Mouse (Mus musculus) hindbrain, embryonic 13.5 days (tissue): Measurements from ENCODE around the gene Ccdc170. TPM values are rescaled to one million over a fixed set of nuclear protein-coding genes. Genes with fewer than 3 reads are reported as not detected.

Source experiments
- ATAC-seq: fragments of 200-750 bp; cut with Nextera tagmentation; 2 replicates; pipeline ENCODE4 v1.8.0; 2017; ENCODE audit warnings: moderate TSS enrichment; ENCODE audit not compliant: low FRiP score
- H3K27ac ChIP-seq: fragments of 300-500 bp; sonication (generic); 2 replicates; pipeline ENCODE4 v1.5.1; 2015; ENCODE audit warnings: inconsistent platforms, mild to moderate bottlenecking, moderate library complexity
- H3K27me3 ChIP-seq: fragments of 300-500 bp; sonication (generic); 2 replicates; pipeline ENCODE4 v1.6.1; 2015; ENCODE audit warnings: mild to moderate bottlenecking, inconsistent platforms
- H3K36me3 ChIP-seq: fragments of 300-500 bp; sonication (generic); 2 replicates; pipeline ENCODE4 v1.6.1; 2015; ENCODE audit warnings: mild to moderate bottlenecking, inconsistent platforms
- H3K4me1 ChIP-seq: fragments of 300-500 bp; sonication (generic); replicated peaks from 2 replicates; pipeline ENCODE4 v1.6.1; 2015; ENCODE audit warnings: inconsistent platforms
- H3K4me2 ChIP-seq: fragments of 300-500 bp; sonication (generic); 2 replicates; pipeline ENCODE4 v1.6.1; 2015; ENCODE audit warnings: inconsistent platforms, mild to moderate bottlenecking, moderate library complexity
- H3K4me3 ChIP-seq: fragments of 300-500 bp; sonication (generic); 2 replicates; pipeline ENCODE4 v1.5.1; 2015; ENCODE audit warnings: mild to moderate bottlenecking, inconsistent platforms
- H3K9ac ChIP-seq: fragments of 300-500 bp; sonication (generic); 2 replicates; pipeline ENCODE4 v1.6.1; 2015; ENCODE audit warnings: mild to moderate bottlenecking, inconsistent platforms
- H3K9me3 ChIP-seq: fragments of 300-500 bp; sonication (generic); 2 replicates; pipeline ENCODE4 v1.6.1; 2016; ENCODE audit warnings: inconsistent platforms
- WGBS: fragments of 180-500 bp; shearing (Covaris S2); methylation state at CpG from one replicate; pipeline ENCODE4 v1.1.7; 2015; 5-methylcytosine and 5-hydroxymethylcytosine counted together
- polyA plus RNA-seq: library from polyadenylated mRNA; unstranded; fragments of >200 nt; fragmentation: Nextera tagmentation; extraction: Ambion mirVana; gene quantifications from 2 replicates; pipeline ENCODE4 v1.2.1, GENCODE M21; 2015

Gene Ccdc170
- polyA plus RNA-seq, 1 experiment from 2014 or later = 0.55 TPM

GRCm38 (mm10) chr10:4610234-4610633 lies 127.9 kb downstream of the Ccdc170 start:
- ATAC-seq = no peak
- Histone ChIP-seq H3K27me3 (no peaks in the 10 kb centered on the region), H3K27ac (no peak overlapping the region), H3K9ac (no peak overlapping the region), H3K4me2 (no peak overlapping the region), H3K4me1 (no peaks in the 10 kb centered on the region), H3K9me3 (no peaks in the 10 kb centered on the region), H3K36me3 (no peaks in the 10 kb centered on the region), H3K4me3 (no peak overlapping the region)
- WGBS = 92% methylated on average over 2 of the region's 2 CpGs

- no peaks in the 10 kb centered on the region for H3K36me3 ChIP-seq
- H3K27me3 ChIP-seq = no peaks in the 10 kb centered on the region
- H3K27ac ChIP-seq = no peak within 1 kb of the TSS
- H3K9ac ChIP-seq = no peak within 1 kb of the TSS
- no peaks in the 10 kb centered on the region for H3K4me1 ChIP-seq
- H3K4me3 ChIP-seq = no peak within 1 kb of the TSS
- no peaks in the 10 kb centered on the region for H3K9me3 ChIP-seq
- no peak for ATAC-seq
- 51% methylated on average over 13 of the region's 13 CpGs for WGBS
- no peak within 1 kb of the TSS for H3K4me2 ChIP-seq
Measured at GRCm38 (mm10) chr10:4611386-4612155, 129.3 kb downstream of the Ccdc170 start, which contains the start of gene Esr1. Gene Esr1 (plus strand): TSS chr10:4611593.

Other genes with a start within 250 kb of the Ccdc170 start
- gene Akap12, start 216.1 kb upstream of the Ccdc170 start, polyA plus RNA-seq = 47.8 and 50.5 TPM in 2 replicates
- 15.7 and 16.0 TPM in 2 replicates for gene Zbtb2, start 94.4 kb upstream of the Ccdc170 start, polyA plus RNA-seq
- 47.9 and 50.5 TPM in 2 replicates for gene Rmnd1, start 50.1 kb upstream of the Ccdc170 start, polyA plus RNA-seq
- gene Armt1, start 50.0 kb upstream of the Ccdc170 start, polyA plus RNA-seq = 14.7 and 15.3 TPM in 2 replicates
- 0.10 and 0.16 TPM in 2 replicates for gene Esr1, start 129.1 kb downstream of the Ccdc170 start, polyA plus RNA-seq